Mouse (Mus musculus) cerebellum, adult 2 months (tissue): Measurements from ENCODE around the gene Ntrk1. TPM values are rescaled to one million over a fixed set of nuclear protein-coding genes. Genes with fewer than 3 reads are reported as not detected.

Source experiments
- DNase-seq, 2 experiments: peaks; one replicate each; pipeline ENCODE4 v3.0.0; 2021
- H3K27ac ChIP-seq: fragments of 200-500 bp; 2 replicates; pipeline ENCODE4 v1.5.1; 2012; ENCODE audit warnings: low read length, control low read depth, inconsistent platforms; ENCODE audit not compliant: insufficient read depth
- H3K27me3 ChIP-seq: fragments of 200-500 bp; 2 replicates; pipeline ENCODE4 v1.6.1; 2012; ENCODE audit warnings: inconsistent platforms, mild to moderate bottlenecking, low read length, moderate library complexity; ENCODE audit not compliant: control insufficient read depth, insufficient read depth
- H3K4me1 ChIP-seq: fragments of 200-500 bp; 2 replicates; pipeline ENCODE4 v1.6.1; 2011; ENCODE audit warnings: low read length; ENCODE audit not compliant: control insufficient read depth, insufficient read depth
- H3K4me3 ChIP-seq: fragments of 200-500 bp; replicated peaks from 2 replicates; pipeline ENCODE3; 2011; ENCODE audit warnings: mild to moderate bottlenecking, low read depth, low read length, control low read depth; ENCODE audit not compliant: insufficient read depth
- CTCF ChIP-seq: fragments of 200-500 bp; IDR thresholded peaks from 2 replicates; pipeline ENCODE4 v1.5.1; 2011; ENCODE audit warnings: low read depth, mild to moderate bottlenecking, control low read depth, low read length, moderate library complexity, borderline replicate concordance; ENCODE audit not compliant: insufficient read depth
- POLR2A ChIP-seq: fragments of 200-500 bp; IDR thresholded peaks from 2 replicates; pipeline ENCODE4 v1.6.1; 2011; ENCODE audit warnings: low read length, control low read depth, borderline replicate concordance; ENCODE audit not compliant: insufficient read depth
- WGBS: fragments of 180-500 bp; shearing (Covaris S2); methylation state at CpG from one replicate; pipeline ENCODE4 v1.1.7; 2018; 5-methylcytosine and 5-hydroxymethylcytosine counted together
- polyA plus RNA-seq: library from polyadenylated mRNA; depleted of rRNA; stranded (reverse); fragments of >200 nt; gene quantifications from 2 replicates; pipeline ENCODE4 v1.2.3, GENCODE M21; 2012; rRNA removed

Ntrk1 gene
- polyA plus RNA-seq, 1 experiment: 2.8 TPM

DNA sequence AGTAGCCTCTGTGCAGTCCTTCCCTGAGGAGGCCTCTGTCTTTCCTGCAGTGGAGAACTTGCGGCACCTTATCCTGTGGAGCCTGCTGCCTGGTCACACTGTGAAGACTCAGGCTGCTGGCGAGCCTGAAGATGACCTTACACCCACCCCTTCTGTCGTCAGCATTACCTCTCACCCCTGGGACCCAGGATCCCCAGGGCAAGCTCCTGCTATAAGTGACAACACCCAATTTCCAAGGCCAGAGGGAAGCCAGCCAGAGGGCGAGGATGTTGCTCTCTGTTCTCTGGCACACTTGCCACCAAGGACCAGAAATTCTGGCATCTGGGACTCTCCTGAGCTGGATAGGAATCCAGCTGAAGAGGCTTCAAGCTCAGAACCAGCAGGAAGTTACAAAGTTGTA lies 61.9 kb downstream of the Ntrk1 start:
- DNase-seq: no peak
- no peak for TF ChIP-seq POLR2A
- no peak for TF ChIP-seq CTCF
- Histone ChIP-seq H3K4me3 (no peak overlapping the region), H3K27ac (no peak overlapping the region), H3K27me3 (no peaks in the 10 kb centered on the region), H3K4me1 (no peaks in the 10 kb centered on the region)
- 75% methylated on average over 4 of the region's 4 CpGs for WGBS

GRCm38 (mm10) chr3:87728696-87729095 lies 66.3 kb downstream of the Ntrk1 start:
- Histone ChIP-seq H3K4me3 (no peak overlapping the region), H3K4me1 (no peaks in the 10 kb centered on the region), H3K27me3 (no peaks in the 10 kb centered on the region), H3K27ac (no peak overlapping the region)
- TF ChIP-seq CTCF (no peak), POLR2A (no peak)
- DNase-seq: no peak
- WGBS: 94% methylated on average over 6 of the region's 6 CpGs

Other genes starting within 250 kb of the Ntrk1 start
- 52.2 and 53.2 TPM in 2 replicates for gene Arhgef11, start 177.6 kb downstream of the Ntrk1 start, polyA plus RNA-seq
- gene Lrrc71, start 46.5 kb downstream of the Ntrk1 start, polyA plus RNA-seq: 0.47 and 0.70 TPM in 2 replicates
- 1.3 and 1.4 TPM in 2 replicates for gene Insrr, start 1.8 kb upstream of the Ntrk1 start, polyA plus RNA-seq
- 7.4 and 8.5 TPM in 2 replicates for gene Pear1, start 29.1 kb upstream of the Ntrk1 start, polyA plus RNA-seq
- gene Sh2d2a, start 51.6 kb upstream of the Ntrk1 start, polyA plus RNA-seq: 0.05 TPM in 2 replicates
- 47.6 and 48.8 TPM in 2 replicates for gene Prcc, start 90.4 kb upstream of the Ntrk1 start, polyA plus RNA-seq
- 180 and 194 TPM in 2 replicates for gene Hdgf, start 111.2 kb upstream of the Ntrk1 start, polyA plus RNA-seq
- 83.9 and 84.9 TPM in 2 replicates for gene Mrpl24, start 124.3 kb upstream of the Ntrk1 start, polyA plus RNA-seq
- 15.2 and 15.9 TPM in 2 replicates for gene Isg20l2, start 135.2 kb upstream of the Ntrk1 start, polyA plus RNA-seq
- 46.8 and 49.5 TPM in 2 replicates for gene Rrnad1, start 135.6 kb upstream of the Ntrk1 start, polyA plus RNA-seq
- gene Crabp2, start 153.5 kb upstream of the Ntrk1 start, polyA plus RNA-seq: 3.5 and 5.0 TPM in 2 replicates
- 2.7 and 3.4 TPM in 2 replicates for gene Nes, start 175.9 kb upstream of the Ntrk1 start, polyA plus RNA-seq
- 357 and 400 TPM in 2 replicates for gene Bcan, start 205.1 kb upstream of the Ntrk1 start, polyA plus RNA-seq
- gene Hapln2, start 232.4 kb upstream of the Ntrk1 start, polyA plus RNA-seq: 103 and 112 TPM in 2 replicates
- 11.4 and 14.4 TPM in 2 replicates for gene Gpatch4, start 247.9 kb upstream of the Ntrk1 start, polyA plus RNA-seq